Mouse (Mus musculus) induced T-regulatory cell, adult 2 months (primary cell): ENCODE results near the gene Dcaf11.

Experiments used
- DNase-seq: peaks from one replicate; pipeline ENCODE4 v3.0.0-alpha.2; 2012; ENCODE audit warnings: low read depth

Dcaf11 gene

DNA sequence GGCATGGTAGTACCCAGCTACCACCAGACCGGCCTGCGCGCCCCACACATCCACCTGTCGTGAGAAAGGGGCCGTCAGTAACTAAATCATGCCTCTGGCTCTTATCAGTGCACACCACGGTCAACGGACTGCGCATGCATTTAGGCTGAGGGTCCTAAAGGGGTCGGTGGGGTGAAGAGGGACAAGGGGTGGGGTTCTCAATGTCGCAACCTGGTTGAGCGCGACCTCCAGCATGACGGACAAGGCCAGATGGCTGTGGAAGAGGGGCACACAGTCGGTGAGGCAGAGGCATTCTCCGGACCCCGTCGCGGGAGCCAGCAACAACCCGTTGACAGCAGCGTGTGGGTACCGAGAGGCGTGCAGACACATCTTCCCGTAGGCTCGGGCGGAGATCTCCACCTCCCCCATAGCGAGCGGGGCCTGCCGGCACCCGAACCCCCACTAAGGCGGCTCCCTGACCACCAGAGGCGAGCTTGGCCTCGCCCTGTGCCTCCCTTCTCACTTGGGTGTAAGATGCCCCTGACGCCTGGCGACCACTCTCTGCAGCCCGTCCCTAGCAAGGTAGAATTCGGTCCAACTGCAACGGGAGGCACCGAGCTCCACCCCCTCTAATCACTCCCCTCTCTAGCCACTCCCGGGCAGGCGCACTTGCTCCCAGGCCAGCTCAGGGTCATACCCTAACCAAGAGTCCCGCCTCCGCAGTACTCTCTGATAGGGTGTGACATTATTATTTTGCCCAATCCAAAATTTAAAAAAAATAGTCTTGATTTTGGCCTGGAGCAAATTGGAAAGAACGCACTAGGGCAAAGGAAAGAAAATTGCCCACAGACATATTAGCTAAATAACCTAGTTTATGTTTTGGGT, 25.1 kb downstream of the Dcaf11 start, which contains the start of gene Emc9:
Gene Emc9, minus strand, starts transcription at position 601 of the 864 bp plus-strand sequence.
- DNase-seq, result peak; percentile 89

DNA sequence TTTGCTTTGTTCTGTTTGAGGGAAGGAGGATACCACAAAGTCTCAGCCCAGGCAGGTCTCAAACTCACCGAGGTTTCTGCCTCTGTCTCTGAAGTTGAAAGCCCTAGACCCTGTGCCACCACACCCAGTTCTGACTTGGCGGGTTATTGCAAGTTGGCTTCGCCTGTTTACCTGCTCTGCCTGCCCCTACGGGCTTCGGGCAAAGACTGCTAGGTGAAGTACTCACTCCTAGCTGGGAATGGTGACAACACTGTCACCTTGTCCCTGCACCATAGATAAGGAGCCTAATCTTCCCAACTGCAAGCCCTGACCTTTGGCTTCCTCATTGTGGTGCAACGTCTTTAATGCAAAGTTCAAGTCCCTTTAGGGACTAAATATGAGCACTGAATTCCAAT, 25.8 kb downstream of the Dcaf11 start:
- DNase-seq, result no peak

DNA sequence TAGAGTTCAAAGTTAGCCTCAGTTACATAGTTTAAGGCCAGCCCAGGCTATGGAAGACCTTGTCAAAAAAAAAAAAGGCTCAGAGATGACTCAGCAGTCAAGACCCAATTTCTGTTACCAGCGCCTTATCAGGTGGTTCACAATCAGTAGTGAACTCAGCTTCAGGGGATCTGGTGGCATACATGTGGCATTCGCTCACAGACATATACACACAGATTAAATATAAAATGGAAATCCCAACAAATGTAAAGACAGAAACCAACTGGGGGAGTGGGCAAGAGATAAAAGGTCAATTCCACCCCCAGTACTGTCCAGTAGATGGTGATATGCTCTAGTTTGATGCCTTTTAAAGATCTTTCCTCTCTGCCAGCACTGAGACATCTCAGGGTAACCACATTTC, 26.3 kb downstream of the Dcaf11 start:
- peak; percentile 75 for DNase-seq

DNA sequence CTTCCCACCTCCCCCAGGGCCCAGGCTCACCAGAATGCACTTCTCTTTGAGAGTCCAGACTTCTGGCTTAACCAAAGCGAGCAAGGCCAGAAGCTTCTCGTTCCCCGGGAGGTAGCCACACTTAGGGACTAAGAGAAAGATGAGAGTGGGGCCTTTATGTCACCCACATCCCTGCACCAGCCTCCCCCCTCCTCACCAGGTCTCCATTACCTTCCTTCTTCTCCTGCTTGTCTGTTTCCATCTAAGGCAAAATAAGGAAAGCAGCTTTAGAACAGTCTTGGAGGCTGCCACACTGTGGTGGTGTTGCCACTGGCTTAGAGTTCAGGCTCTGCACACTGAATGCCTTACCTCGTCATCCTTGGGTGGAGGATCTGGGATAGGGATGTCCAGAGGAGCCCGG, 29.5 kb downstream of the Dcaf11 start:
- DNase-seq, result no peak

DNA sequence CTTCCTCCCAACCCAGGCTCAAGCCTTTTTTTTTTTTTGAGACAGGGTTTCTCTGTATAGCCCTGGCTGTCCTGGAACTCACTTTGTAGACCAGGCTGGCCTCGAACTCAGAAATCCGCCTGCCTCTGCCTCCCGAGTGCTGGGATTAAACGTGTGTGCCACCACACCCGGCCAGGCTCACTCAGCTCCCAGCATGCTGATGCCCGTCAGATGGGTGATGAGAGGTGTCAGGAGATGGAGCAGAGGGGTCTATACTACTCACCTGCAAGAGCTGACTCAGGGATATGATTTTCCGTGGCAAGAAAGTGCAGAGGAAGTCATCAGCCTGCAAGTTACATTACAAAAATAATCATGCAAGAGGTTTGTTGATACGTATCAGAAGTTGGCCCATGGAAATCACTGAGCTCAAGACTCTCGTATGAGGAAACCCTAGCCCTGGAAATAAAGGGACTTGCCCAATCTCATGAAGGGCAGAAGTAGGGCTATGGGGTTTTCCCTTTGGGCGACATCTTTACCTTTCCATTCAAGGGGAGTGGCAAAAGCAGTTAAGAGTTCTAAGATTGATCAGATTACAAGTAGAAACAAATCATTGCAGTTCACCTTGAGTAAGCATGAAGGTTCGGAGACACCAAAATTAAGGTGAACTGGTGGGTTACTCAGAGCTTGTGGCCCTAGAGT, 30.1 kb downstream of the Dcaf11 start:
- peak; percentile 92 for DNase-seq

DNA sequence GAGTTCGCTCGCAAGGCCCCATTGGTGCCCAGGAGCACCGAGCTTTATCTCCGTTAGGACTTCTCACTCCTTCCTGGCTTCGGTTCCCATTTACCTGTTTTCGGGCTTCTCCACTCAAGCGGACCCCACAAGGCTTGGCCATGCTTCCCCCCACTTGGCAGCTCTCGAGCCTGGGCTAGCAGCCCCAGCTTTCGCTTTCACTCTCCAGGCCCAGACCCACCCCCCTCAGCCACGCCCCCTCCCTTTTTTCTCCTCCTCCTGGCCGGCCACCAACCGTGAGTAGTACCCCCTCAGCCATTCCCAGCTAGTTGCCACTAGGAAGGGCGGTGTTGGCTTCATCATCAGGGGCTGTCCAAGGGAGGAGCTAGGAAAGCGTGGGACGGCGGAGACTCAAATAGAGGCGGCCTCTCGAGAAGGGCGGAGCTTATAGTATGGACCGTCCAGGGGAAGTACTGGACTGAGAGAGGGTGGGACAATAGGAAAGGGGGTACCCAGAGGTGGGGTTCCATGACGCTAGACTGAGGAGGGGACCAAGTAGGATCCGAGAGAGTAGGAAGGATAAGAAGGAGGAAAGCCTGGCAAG, 31.0 kb downstream of the Dcaf11 start, which contains the start of gene Psme2:
Gene Psme2, minus strand, starts transcription at position 366 of the 583 bp plus-strand sequence.
- DNase-seq, result peak; percentile 97

DNA sequence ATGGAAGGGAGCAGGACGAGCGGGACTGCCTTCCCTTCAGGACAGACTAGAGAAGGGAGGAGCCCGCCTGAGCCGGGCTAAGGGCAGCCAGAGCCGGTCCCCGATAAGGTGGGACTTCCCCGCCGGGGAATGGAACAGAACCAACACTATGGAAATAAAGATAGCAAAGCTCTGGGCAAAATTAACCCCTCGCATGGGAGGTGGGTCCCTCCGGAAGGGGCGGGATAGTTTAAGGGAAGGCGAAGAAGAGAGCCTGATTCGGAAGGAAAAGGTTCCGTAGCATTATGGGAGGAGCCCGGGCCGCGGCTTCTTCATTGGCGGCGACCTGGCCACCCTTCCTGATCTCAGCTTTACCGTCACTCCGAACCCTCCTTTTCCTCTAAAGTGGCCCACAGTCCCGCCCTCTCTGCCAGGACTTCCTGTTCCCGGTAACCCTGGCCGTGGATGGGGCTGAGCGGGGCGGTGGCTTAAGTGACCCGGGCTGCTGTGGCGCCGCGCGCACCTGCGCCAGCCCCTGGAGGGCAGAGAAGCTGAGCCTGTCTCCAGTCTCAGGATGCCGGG, 31.6 kb downstream of the Dcaf11 start, which contains the start of gene Rnf31:
Gene Rnf31, plus strand, starts transcription at position 378 of the 561 bp plus-strand sequence.
- DNase-seq, result peak; percentile 97

- no peak for DNase-seq
Observed at GRCm38 (mm10) chr14:55592226-55592625, 32.4 kb downstream of the Dcaf11 start.

DNA sequence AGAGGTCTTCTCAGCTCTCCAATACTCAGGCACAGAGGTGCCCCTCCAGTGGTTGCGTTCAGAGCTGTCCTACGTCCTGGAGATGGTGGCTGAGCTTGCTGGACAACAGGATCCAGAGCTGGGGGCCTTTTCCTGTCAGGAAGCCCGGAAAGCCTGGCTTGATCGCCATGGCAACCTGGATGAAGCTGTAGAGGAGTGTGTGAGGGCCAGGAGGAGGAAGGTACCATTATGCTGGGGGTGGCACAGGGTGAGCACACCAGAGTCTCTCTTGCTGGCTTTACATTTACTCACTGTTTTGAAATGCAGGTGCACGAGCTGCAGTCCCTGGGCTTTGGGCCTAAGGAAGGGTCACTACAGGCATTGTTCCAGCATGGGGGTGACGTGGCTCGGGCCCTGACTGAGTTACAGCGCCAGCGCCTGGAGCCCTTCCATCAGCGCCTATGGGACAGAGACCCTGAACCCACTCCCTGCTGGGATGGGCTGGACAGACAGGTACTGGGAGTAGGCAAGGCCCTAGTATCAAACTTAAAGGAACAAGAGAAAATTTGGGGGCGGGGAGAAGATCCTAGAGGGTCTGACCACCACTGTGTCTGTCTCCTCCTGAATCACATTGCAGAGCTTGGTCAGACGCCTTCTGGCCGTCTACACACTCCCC, 36.4 kb downstream of the Dcaf11 start:
- no peak for DNase-seq

DNA sequence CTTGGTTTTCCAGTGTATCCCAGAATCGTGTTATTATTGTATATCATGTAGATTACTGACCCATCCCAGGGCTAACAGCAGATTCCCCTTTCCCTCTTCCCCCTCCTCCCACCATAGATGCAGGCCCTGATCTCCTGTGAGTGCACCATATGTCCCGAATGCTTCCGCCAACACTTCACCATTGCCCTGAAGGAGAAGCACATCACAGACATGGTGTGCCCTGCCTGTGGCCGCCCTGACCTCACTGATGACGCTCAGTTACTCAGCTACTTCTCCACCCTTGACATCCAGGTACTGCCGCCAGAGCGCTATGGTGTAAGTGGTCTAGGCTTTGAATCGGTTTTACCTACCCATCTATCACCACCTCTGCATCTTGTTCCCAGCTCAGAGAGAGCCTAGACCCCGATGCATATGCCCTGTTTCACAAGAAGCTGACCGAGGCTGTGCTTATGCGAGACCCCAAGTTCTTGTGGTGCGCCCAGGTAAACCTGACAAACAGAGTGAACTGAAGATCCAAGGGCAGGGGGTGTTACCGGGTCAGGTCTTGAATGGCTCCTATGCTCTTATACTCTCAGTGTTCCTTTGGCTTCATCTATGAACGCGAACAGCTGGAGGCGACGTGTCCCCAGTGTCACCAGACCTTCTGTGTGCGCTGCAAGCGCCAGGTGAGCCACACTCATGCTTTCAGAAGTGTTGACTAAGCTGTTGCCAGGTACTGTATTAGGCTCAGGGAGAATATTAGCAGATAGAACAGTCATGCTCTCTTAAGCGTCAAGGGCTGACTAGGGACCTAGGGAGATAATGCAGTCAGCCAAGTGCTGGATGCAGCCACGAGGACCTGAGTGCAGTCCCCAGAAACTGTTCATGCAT, 39.0 kb downstream of the Dcaf11 start:
- no peak for DNase-seq

GRCm38 (mm10) chr14:55603271-55603632, 43.4 kb downstream of the Dcaf11 start, which contains the start of gene Irf9:
Gene Irf9 (plus strand): TSS chr14:55603571.
- no peak for DNase-seq

GRCm38 (mm10) chr14:55603633-55604576, 44.1 kb downstream of the Dcaf11 start:
- peak; percentile 99 for DNase-seq

- DNase-seq, result peak; percentile 62
Observed at GRCm38 (mm10) chr14:55604823-55605222, 45.0 kb downstream of the Dcaf11 start.

DNA sequence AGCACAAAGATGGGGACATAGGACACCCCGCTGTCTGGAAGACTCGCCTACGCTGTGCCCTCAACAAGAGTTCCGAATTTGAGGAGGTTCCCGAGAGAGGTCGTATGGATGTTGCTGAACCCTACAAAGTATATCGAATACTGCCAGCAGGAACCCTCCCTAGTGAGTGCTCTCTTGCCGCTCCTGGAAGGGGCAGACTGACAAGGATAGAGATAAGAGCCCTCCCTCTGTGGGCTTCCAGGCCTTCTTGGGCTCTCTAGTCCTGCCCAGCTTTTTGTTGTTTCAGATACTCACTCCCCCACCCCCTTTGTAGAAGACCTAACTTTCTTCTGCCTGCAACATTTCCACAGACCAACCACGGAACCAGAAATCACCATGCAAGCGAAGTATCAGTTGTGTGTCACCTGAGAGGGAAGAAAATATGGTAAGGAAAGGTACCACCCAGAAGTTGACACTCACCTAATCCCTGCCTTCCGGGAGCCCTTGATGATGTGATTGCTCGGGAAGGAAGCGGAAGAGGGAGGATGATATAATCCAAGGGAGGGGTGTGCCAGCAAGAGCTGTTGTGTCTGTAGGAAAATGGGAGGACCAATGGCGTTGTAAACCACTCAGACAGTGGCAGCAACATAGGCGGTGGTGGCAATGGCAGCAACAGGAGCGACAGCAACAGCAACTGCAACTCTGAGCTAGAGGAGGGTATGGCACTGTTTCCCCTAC, 46.1 kb downstream of the Dcaf11 start:
- DNase-seq, result no peak

DNA sequence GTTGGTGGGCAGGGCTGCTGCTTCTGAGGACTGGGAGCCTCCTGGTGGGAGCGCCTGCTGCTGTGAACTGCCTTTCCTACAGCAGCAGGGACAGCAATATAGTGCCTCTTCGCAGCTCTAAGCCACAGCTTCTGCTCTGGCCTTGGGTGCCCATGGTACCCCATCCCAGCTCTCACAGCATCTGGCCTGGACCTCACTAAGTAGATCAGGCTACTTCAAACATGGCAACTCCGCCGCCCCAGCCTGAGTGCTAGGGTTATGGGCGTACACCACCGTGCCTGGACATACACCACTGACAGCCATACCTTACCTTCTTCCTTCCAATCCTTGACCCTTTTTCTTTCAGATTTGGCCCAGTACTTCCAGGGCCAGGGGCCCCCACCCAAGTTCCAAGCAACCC, 48.5 kb downstream of the Dcaf11 start:
- no peak for DNase-seq

DNA sequence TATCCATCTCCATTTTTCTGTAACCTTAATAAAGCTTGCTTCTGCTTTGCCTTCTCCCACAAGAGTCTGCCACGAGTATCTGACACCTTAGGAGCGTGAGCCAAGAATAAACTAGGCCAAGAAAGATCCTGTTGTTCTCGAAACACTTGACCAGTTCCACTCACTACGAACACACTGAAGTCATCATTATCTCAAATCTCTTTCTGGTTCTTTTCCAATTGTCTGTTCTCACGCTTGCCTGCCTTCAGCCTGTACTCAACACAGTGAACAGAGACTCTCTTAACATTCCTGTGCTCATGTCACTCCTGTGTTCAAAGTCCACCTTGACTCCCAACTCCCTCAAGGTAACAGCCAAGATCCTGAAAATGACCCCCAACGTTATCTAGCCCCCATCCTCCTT, 53.5 kb downstream of the Dcaf11 start:
- DNase-seq, result no peak

GRCm38 (mm10) chr14:55614565-55615178, 54.9 kb downstream of the Dcaf11 start:
- no peak for DNase-seq

DNA sequence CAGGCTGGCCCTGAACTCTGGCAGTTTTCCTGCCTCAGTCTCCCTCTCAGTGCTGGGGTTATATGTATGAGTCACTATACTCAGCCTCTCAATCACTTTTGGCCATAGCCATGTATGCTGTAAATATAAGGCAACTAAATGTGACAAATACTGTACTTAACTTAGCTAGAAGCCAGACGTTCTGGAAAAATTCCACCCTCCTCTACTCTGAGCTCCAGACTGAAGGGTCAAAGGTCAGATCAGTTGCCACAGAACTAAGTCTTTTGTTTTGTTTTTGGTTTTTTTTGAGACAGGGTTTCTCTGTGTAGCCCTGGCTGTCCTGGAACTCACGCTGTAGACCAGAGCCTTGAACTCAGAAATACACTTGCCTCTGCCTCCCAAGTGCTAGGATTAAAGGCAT, 56.1 kb downstream of the Dcaf11 start:
- no peak for DNase-seq

DNA sequence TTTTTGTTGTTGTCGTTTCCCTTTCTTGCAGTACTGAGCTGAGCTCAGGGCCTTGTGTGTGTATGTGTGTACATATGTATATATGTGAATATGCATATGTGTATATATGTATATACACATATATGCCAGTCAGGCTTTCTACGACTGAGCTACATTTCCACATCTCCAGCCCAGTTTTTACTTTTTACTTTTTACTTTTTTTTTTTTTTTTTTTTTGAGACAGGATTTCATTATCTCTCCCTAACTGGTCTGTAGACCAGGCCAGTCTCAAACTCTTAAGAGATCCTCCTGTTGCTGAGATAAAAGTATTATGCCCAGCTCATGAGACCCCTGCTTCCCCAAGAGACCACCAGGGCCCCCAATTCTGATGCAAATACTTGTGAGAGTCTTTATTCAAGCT, 57.0 kb downstream of the Dcaf11 start:
- no peak for DNase-seq
